Mouse (Mus musculus) forebrain, embryonic 15.5 days (tissue): ENCODE measurements around the gene Kif4. TPM values are rescaled to one million over a fixed set of nuclear protein-coding genes. Genes with fewer than 3 reads are reported as not detected.

Source experiments
- ATAC-seq: fragments of 200-750 bp; cut with Nextera tagmentation; replicated peaks from 2 replicates; pipeline ENCODE4 v1.8.0; 2017; ENCODE audit warnings: mild to moderate bottlenecking, moderate TSS enrichment, moderate library complexity
- H3K27ac ChIP-seq: fragments of 300-500 bp; sonication (generic); replicated peaks from 2 replicates; pipeline ENCODE4 v1.5.1; 2015; ENCODE audit warnings: mild to moderate bottlenecking, inconsistent platforms
- H3K27me3 ChIP-seq: fragments of 300-500 bp; sonication (generic); 2 replicates; pipeline ENCODE4 v1.6.1; 2015; ENCODE audit warnings: inconsistent platforms
- H3K36me3 ChIP-seq: fragments of 300-500 bp; sonication (generic); 2 replicates; pipeline ENCODE4 v1.6.1; 2015; ENCODE audit warnings: mild to moderate bottlenecking, inconsistent platforms
- H3K4me1 ChIP-seq: fragments of 300-500 bp; sonication (generic); 2 replicates; pipeline ENCODE4 v1.6.1; 2015; ENCODE audit warnings: inconsistent platforms
- H3K4me2 ChIP-seq: fragments of 300-500 bp; sonication (generic); replicated peaks from 2 replicates; pipeline ENCODE4 v1.6.1; 2015; ENCODE audit warnings: mild to moderate bottlenecking, inconsistent platforms
- H3K4me3 ChIP-seq: fragments of 300-500 bp; sonication (generic); 2 replicates; pipeline ENCODE4 v1.5.1; 2015; ENCODE audit warnings: mild to moderate bottlenecking, inconsistent platforms
- H3K9ac ChIP-seq: fragments of 300-500 bp; sonication (generic); replicated peaks from 2 replicates; pipeline ENCODE4 v1.6.1; 2015; ENCODE audit warnings: mild to moderate bottlenecking, inconsistent platforms
- H3K9me3 ChIP-seq: fragments of 300-500 bp; sonication (generic); 2 replicates; pipeline ENCODE4 v1.6.1; 2016; ENCODE audit warnings: inconsistent platforms
- WGBS: fragments of 180-500 bp; shearing (Covaris S2); methylation state at CpG from one replicate; pipeline ENCODE4 v1.1.7; 2015; ENCODE audit warnings: mixed read lengths; 5-methylcytosine and 5-hydroxymethylcytosine counted together
- polyA plus RNA-seq: library from polyadenylated mRNA; unstranded; fragments of >200 nt; fragmentation: Nextera tagmentation; extraction: Ambion mirVana; gene quantifications from 2 replicates; pipeline ENCODE4 v1.2.1, GENCODE M21; 2015

Gene Kif4
- polyA plus RNA-seq, 1 experiment from 2014 or later = 15.0 TPM

DNA sequence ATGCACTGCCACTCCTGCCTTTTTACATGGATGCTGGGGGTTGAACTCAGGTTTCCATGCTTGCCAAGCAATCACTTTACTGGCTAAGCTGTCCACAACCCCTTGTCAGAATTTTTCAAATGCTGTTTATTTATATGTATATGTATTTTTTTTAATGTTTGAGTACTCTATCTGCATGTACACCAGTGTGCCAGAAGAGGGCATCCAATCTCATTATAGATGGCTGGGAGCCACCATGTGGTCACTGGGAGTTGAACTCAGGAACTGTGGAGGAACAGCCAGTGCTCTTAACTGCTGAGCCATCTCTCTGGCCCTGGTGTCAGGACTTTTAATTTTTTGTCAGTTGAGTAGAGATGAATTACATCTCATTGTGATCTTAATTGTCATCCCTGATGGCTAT is 27.3 kb downstream of the Kif4 start:
- no peaks in the 10 kb centered on the region for H3K27me3 ChIP-seq
- no peak for ATAC-seq
- H3K27ac ChIP-seq = no peak overlapping the region
- no peak overlapping the region for H3K4me2 ChIP-seq
- no peaks in the 10 kb centered on the region for H3K4me1 ChIP-seq
- H3K4me3 ChIP-seq = no peak overlapping the region
- no peaks in the 10 kb centered on the region for H3K9me3 ChIP-seq
- H3K36me3 ChIP-seq = no peaks in the 10 kb centered on the region
- no peak overlapping the region for H3K9ac ChIP-seq

DNA sequence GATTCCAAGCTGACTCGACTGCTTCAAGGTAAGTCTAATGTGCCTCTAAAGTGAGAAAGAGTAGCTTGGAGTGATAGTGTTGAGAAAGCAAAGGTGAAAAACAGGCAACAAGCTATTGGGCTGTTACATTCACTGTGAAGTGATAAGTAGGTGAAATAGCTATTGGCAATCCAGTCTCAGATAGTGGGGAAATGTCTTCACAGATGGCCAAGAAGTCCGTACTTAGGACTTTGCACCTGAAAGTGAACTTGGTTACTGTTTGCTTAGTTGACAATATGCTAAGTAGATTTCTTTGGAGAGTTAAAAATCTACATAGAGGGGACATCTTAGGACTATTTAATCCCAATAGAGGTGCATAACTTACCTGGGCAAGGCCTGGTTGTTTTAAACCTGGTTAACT is 39.3 kb downstream of the Kif4 start:
- Histone ChIP-seq H3K27ac (no peak overlapping the region), H3K27me3 (no peaks in the 10 kb centered on the region), H3K4me1 (no peaks in the 10 kb centered on the region), H3K9ac (no peak overlapping the region), H3K4me2 (no peak overlapping the region), H3K36me3 (no peaks in the 10 kb centered on the region), H3K4me3 (no peak overlapping the region), H3K9me3 (no peaks in the 10 kb centered on the region)
- 93% methylated on average over 2 of the region's 2 CpGs for WGBS
- no peak for ATAC-seq

DNA sequence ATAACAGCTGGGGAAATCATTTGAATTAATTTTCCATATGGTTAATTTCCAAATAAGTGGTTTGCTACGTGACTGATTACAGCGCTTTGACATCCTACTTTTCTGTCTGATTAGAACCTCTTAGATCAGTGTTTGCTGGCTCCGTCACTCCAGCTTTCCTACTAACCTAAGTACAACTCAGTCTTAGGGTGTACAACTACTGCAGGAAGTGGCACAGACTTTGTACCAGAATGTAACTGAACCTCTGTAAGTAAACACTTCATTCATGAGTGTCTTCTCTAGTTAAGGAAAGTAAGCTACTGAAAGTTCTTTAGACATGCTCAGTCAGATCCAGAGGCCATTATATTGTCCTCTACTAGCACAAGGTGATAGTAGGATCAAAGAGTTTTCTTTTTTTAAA is 52.7 kb downstream of the Kif4 start:
- Histone ChIP-seq H3K9ac (no peak overlapping the region), H3K36me3 (no peaks in the 10 kb centered on the region), H3K4me1 (no peaks in the 10 kb centered on the region), H3K4me3 (no peak overlapping the region), H3K27me3 (no peaks in the 10 kb centered on the region), H3K4me2 (no peak overlapping the region), H3K27ac (no peak overlapping the region), H3K9me3 (no peaks in the 10 kb centered on the region)
- ATAC-seq = no peak
- 72% methylated on average over 3 of the region's 3 CpGs for WGBS

DNA sequence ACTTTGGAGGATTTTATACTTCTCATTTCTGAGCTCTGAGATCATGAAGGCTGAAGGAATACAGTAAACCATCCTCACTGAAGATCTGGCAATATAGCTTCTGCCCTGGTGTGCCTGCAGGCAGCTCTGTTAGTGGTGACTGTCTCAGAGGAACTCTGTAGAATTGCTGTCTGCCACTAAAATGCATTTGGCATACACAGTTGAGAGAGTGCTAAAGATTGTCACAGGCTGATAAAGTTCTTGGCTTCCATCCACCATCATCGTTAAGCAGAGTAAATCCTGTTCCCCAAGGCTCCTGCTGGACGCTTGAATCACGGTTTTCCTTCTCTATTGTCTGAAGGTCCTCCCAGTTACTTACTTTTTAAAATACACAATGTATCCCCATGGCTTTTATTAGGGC is 61.0 kb downstream of the Kif4 start:
- H3K9me3 ChIP-seq = no peaks in the 10 kb centered on the region
- WGBS = 27% methylated on average over 3 of the region's 3 CpGs
- no peak overlapping the region for H3K9ac ChIP-seq
- H3K4me1 ChIP-seq = no peaks in the 10 kb centered on the region
- no peak for ATAC-seq
- no peak overlapping the region for H3K27ac ChIP-seq
- no peaks in the 10 kb centered on the region for H3K27me3 ChIP-seq
- no peak overlapping the region for H3K4me2 ChIP-seq
- no peaks in the 10 kb centered on the region for H3K36me3 ChIP-seq
- H3K4me3 ChIP-seq = no peak overlapping the region

DNA sequence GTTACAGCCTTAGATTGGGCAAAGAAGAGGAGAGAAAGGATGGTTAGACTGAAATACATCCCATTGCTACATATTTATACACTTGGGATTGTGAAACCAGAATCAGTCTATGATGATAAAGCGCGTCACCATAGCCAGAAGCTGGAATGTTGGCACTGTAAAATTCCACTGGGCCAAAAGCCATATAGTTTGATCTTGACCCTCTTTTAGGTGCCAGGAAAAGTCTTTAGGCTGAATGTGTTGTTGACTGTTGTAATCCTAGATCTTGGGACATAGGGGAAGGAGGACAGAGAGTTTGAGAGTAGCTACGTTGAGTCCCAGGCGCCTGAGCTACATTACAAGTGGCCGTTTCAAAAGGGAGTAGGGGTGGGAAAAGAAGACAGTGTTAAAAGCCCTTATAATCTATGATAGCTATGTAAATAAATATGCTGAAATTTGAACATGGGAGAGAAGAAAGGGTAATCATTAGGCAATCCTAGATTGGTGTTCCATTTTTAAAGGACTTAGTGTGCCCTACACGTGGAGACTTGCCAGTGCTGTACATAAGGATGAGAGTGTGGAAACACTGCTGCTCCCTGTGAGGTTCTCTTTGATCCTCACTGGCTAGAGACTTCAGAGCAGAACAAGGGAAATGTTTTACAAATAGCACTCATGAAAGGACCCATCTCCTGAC is 62.0 kb downstream of the Kif4 start:
- WGBS = 76% methylated on average over 6 of the region's 6 CpGs
- H3K36me3 ChIP-seq = no peaks in the 10 kb centered on the region

DNA sequence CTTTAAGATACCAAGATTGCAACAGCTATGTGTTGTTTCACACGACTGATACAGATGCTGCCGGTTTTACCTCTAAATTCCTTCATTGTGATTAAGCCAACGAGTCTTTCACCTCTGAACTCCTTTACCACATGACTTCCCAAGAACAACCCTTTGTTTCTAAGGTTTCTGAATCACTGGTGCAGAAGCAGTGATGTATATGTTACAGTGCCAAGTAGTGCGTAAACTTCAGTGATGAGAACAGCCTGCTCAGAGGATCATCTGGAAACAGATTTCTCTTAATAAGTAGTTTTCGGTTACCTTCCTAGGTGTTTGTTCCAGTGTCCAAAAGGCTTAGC is 62.5 kb downstream of the Kif4 start:
- Histone ChIP-seq H3K4me3 (no peak overlapping the region), H3K36me3 (no peaks in the 10 kb centered on the region), H3K27me3 (no peaks in the 10 kb centered on the region), H3K9ac (no peak overlapping the region), H3K9me3 (no peaks in the 10 kb centered on the region), H3K4me1 (no peaks in the 10 kb centered on the region), H3K4me2 (no peak overlapping the region), H3K27ac (no peak overlapping the region)
- WGBS = 68% methylated on average over 5 of the region's 5 CpGs
- no peak for ATAC-seq

More for the DNA sequence above, 62.0 kb downstream of the Kif4 start:
- H3K4me2 ChIP-seq = no peak overlapping the region
- no peak overlapping the region for H3K27ac ChIP-seq
- H3K4me3 ChIP-seq = no peak overlapping the region
- H3K9ac ChIP-seq = no peak overlapping the region
- ATAC-seq = no peak
- no peaks in the 10 kb centered on the region for H3K27me3 ChIP-seq
- no peaks in the 10 kb centered on the region for H3K4me1 ChIP-seq
- H3K9me3 ChIP-seq = no peaks in the 10 kb centered on the region

DNA sequence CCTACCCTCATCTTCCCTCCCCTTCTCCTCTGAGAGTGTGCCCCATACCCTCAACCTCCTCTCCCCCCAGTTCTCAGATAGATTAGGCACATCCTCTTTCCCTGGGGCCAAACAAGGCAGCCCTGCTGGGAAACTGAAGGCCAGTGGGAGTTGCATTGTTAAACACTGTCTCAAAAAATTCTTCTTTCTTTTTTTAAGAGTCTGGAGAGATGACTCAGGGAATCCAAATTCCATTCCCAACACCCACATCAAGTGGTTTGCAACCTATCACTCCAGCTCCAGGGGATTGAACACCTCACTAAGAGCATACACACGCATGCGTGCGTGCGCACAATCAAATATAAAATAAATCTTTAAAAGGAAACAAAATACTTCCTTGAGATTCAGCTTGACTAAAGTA is 71.2 kb downstream of the Kif4 start:
- Histone ChIP-seq H3K27ac (no peak overlapping the region), H3K4me3 (no peak overlapping the region), H3K9ac (no peak overlapping the region), H3K4me2 (no peak overlapping the region), H3K9me3 (no peaks in the 10 kb centered on the region), H3K36me3 (no peaks in the 10 kb centered on the region), H3K4me1 (no peaks in the 10 kb centered on the region), H3K27me3 (no peaks in the 10 kb centered on the region)
- WGBS = 99% methylated on average over 4 of the region's 4 CpGs
- ATAC-seq = no peak

DNA sequence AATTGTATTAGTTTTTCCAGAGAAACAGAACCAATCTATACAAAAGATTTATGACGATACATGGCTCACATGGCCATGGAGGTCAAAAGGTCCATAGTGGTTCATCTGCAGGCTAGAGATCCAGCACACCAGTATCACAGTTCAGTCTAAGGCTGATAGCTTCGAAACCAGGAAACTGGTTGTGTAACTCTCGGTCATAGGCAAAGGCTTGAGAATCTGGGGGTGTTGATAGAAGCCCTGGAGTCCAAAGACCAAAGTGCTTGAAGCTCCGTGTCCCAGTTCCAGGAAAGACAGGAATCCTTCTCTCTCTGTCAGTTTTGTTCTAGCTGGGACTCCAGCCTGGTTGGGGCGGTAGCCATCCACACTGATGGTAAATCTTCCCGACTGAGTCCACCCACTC is 82.5 kb downstream of the Kif4 start:
- no peak overlapping the region for H3K4me3 ChIP-seq
- no peak overlapping the region for H3K9ac ChIP-seq
- ATAC-seq = no peak
- WGBS = 94% methylated on average over 6 of the region's 6 CpGs
- H3K36me3 ChIP-seq = no peaks in the 10 kb centered on the region
- H3K9me3 ChIP-seq = no peaks in the 10 kb centered on the region
- H3K27ac ChIP-seq = no peak overlapping the region
- H3K4me2 ChIP-seq = no peak overlapping the region
- no peaks in the 10 kb centered on the region for H3K4me1 ChIP-seq
- H3K27me3 ChIP-seq = no peaks in the 10 kb centered on the region

DNA sequence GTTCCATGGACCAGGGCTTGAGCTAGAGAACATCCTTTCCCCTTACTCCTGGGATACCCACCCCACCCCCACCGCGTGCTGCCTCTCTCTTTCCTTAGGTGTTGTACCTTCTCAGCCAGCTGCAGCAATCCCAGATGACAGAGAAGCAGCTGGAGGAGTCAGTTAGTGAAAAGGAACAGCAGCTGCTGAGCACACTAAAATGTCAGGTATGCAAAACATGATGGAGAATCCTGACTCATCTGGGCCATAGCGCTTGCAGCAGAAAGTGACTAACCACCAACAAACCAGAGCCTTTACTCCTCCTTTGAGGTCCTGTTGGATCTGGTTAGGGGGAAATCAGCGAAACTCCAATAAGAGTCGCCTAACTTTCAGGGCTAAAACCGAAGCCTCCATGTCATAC is 90.6 kb downstream of the Kif4 start:
- no peaks in the 10 kb centered on the region for H3K4me1 ChIP-seq
- H3K27ac ChIP-seq = no peak overlapping the region
- H3K9ac ChIP-seq = no peak overlapping the region
- no peak overlapping the region for H3K4me3 ChIP-seq
- H3K4me2 ChIP-seq = no peak overlapping the region
- no peaks in the 10 kb centered on the region for H3K36me3 ChIP-seq
- WGBS = 92% methylated on average over 6 of the region's 6 CpGs
- no peaks in the 10 kb centered on the region for H3K27me3 ChIP-seq
- H3K9me3 ChIP-seq = no peaks in the 10 kb centered on the region
- ATAC-seq = no peak

DNA sequence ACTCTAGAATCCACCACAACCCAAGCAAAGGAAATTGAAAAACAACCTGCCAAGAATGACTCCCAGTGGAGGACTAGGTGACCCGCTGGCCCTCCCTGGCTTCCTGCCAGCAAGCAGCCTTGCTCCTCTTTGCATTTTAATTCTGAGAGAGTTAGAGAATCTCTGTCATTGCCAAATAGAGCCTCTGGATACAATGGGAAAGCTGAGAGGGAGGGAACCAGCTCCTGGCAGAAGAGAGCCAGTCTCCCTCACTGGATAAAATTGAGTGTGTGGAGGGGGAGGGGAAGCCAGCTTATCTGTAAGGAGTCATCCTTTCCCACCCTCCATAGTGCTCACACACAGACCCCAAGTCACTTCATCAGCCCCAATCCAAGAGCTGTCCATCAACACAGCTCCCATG is 103.4 kb downstream of the Kif4 start:
- Histone ChIP-seq H3K27me3 (no peaks in the 10 kb centered on the region), H3K9me3 (no peaks in the 10 kb centered on the region), H3K4me3 (no peak overlapping the region), H3K27ac (peak overlapping the region; percentile 43), H3K4me1 (peaks cover 18% of the 10 kb centered on the region; the same call in 1 of the 2 replicates), H3K4me2 (no peak overlapping the region), H3K36me3 (no peaks in the 10 kb centered on the region), H3K9ac (no peak overlapping the region)
- ATAC-seq = peak; percentile 64
- 24% methylated on average over 1 of the region's 1 CpGs for WGBS

DNA sequence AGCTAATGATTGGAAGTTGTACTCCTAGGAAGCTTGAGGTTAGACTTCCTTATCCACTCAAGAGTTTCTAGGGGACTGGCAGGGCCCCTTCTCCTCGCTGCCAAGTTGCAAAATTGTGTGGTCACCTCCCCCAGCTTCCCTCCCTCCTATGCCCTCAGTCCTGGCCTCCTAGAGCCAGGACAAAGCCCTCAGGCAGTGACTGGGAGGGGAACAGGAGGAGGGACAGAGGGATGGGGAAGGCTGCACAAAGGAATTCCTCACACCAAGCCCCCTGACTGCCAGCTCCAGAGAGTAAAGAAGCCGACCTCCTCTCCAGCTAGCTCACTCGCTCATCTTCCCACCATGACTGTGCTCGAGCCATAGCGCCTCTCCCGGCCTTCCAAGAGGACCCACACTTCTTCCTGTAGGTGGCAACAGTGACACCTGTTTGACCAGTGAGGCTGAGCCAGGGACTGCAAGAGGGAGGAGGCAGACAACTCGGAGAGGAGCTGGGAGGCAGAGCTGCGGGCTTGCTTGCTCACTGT is 104.2 kb downstream of the Kif4 start, which contains the start of gene Gdpd2:
Gdpd2 (plus strand) TSS at position 209 of the 524 bp plus-strand sequence.
- Histone ChIP-seq H3K4me1 (peaks cover 18% of the 10 kb centered on the region; the same call in 1 of the 2 replicates), H3K36me3 (no peaks in the 10 kb centered on the region), H3K4me2 (peak within 1 kb of the TSS; percentile 43), H3K27ac (peak within 1 kb of the TSS; percentile 46), H3K9me3 (no peaks in the 10 kb centered on the region), H3K27me3 (no peaks in the 10 kb centered on the region), H3K9ac (peak within 1 kb of the TSS; percentile 37), H3K4me3 (peak within 1 kb of the TSS; percentile 29)
- WGBS = 18% methylated on average over 8 of the region's 8 CpGs
- ATAC-seq = peak; percentile 80

DNA sequence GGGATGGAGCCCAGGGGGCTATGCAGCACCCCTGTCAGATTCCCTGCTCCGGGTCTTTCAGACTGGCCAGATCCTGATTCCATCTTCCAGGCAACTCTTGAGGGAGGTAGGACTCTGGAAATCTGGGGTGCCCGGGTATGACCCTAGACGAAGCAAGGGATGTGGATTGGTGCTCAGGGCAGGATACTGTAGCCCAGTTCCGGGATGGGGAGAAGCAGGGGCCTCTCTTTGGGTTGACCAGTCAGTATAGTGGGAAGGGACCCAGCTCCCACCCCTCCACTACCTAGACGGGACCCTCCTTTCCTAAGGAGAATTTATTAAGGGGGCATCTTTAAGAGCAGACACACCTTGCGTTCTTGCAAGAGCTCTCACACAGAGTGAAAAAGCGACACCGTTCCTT is 104.7 kb downstream of the Kif4 start:
- Histone ChIP-seq H3K9me3 (no peaks in the 10 kb centered on the region), H3K9ac (peak overlapping the region; percentile 37), H3K36me3 (no peaks in the 10 kb centered on the region), H3K27me3 (no peaks in the 10 kb centered on the region), H3K4me2 (peak overlapping the region; percentile 43), H3K27ac (peak overlapping the region; percentile 46), H3K4me3 (peak overlapping the region; percentile 29), H3K4me1 (peaks cover 18% of the 10 kb centered on the region; the same call in 1 of the 2 replicates)
- 31% methylated on average over 8 of the region's 8 CpGs for WGBS
- ATAC-seq = peak; percentile 39

DNA sequence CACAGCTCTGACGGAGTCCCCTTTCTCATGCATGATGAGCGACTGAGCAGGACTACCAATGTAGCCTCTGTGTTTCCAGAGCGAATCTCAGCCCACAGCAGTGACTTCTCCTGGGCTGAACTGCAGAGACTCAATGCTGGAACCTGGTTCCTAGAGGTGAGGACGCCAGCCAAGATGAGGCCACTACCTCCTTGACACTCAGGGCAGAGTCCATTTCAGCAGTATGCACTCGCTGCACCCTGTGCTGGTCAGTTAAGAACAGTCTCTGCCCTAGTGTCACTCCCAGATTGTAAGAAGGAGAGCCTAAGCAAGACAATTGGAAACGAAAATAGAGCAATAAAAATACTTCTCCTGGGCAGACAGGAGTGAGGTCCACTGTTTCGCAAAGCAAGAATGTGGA is 108.8 kb downstream of the Kif4 start:
- Histone ChIP-seq H3K4me2 (no peak overlapping the region), H3K9ac (no peak overlapping the region), H3K4me1 (peaks cover 9% of the 10 kb centered on the region; the same call in 1 of the 2 replicates), H3K27ac (no peak overlapping the region), H3K27me3 (no peaks in the 10 kb centered on the region), H3K9me3 (no peaks in the 10 kb centered on the region), H3K36me3 (no peaks in the 10 kb centered on the region), H3K4me3 (no peak overlapping the region)
- ATAC-seq = no peak
- WGBS = 83% methylated on average over 7 of the region's 7 CpGs
